Mouse (Mus musculus): ENCODE measurements around the gene Rasl11b.

Gene Rasl11b

DNA sequence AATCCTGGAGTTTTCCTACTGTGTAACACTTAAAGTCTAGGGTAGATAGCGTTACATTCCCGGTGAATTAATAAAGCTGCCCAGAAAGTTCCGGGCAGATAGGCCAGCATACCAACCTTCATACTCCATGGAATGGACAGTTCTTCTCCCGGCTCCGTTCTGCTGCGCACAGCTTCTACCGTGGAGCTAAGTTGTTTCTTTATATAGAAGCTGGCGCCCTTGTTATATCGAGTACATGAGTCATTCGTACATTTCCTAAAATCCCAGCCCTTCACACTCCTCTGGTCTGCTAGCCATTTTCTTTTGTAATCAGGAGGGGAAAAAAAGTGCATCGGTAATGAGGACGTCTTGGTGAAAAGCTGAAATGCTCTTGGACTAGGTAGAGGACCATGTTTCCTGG, 7.0 kb upstream of the Rasl11b start:
- in situ Hi-C loops (cut with MboI), result no loop called here

DNA sequence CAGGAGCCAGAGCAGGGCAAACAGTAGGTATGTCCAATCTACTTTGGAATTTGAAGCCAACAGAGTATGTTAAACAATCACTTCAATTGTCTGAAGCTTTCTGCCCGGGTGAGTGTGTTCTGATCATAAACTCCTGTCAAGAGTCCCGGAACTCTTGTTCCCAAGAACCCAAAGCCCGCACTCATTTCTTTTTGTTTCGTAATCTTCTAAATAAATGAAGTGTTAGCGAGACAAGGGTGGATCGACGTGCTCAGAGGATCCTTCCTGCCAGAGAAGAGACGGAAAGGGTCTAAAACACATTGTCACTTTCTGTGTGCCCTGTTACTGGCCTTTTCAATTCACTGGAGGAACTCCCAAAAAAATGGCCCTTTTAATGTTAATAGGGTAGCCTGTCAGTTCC, 6.2 kb upstream of the Rasl11b start:
- in situ Hi-C loops (cut with MboI), result no loop called here

DNA sequence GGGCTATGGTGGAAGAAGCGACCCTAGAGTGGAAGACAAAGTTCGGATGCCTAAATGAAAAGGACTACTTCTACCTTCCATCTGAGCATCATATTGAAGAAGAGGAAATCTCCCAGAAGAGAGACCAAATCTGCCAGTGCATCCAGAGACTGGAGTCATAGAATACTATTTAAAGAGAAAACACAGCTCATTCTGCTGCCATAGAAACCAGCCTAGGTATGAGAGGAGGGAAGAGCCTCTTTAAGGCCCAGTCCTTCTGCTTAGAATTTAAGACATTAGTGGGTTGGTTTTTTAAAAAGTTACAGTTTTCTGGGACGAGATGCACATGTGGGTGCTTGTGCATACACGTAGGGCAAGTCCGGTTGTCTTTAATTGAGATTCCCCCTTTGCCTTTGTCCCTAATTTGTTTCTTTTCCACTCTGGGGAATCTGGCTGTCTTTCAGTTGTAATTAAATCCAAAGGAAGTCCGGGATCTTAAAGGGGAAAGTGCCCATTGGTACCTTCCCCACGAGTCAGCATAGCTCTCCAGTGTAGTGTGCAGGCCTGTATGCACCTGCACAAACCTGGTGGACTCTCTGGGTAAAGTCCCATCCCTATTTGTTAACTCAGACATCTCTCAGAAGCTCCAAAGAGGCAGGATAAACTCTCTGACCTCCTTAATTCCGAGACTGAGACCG, 5.5 kb upstream of the Rasl11b start:
- in situ Hi-C loops (cut with MboI), result no loop called here

DNA sequence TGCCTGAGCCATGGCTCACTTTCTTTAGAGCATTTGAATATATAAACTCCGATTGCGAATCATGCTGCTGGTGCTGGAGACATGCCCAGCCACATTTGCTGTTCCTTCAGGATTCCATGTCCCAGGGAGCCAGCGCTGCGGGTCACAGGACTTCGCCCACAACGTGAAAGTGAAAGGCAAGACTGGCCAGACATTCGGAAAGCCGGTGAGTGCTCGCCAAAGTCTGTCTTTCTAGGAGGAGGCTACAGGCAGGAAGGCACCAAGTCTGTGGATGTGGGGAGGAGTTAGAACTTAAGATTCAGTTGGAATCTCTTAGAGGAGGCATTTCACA, 5.0 kb upstream of the Rasl11b start:
- in situ Hi-C loops (cut with MboI), result no loop called here

DNA sequence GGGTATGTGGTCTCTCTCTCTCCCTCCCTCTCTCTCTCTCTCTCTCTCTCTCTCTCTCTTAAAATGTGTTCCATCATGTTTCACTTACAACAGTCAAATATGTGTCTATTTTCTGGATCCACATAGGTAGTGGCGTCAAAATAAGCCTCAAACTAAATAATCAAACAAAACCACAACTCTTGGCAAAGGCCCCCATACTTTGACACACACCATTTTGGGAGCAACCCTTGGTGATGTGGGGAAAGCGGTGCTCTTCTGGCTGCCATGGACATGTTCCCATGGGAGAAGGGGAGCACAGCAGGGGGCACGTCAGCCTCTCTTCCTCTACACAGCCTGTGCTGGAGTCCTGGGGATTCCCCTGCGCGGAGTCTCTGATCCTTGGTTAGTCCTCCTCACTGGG, 4.2 kb upstream of the Rasl11b start:
- in situ Hi-C loops (cut with MboI), result no loop called here

DNA sequence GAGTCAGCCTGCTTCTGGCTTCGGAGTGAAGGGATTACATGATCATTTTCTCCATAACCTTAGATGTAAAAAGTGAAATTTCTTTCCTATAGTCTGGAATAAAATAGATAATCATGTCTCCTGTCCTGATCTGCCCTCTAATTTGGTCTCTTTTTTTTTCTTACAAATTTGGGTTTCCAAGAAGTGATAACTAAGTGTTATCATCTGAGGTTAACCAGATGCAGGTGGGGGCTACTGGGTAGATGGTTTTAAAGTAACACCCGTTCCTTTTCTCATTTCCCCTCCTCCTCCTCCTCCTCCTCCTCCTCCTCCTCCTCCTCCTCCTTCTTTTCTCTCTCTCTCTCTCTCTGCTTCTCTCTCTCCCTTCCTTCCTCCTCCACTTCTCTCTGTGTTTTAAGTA, 2.1 kb upstream of the Rasl11b start:
- in situ Hi-C loops (cut with MboI), result no loop called here

DNA sequence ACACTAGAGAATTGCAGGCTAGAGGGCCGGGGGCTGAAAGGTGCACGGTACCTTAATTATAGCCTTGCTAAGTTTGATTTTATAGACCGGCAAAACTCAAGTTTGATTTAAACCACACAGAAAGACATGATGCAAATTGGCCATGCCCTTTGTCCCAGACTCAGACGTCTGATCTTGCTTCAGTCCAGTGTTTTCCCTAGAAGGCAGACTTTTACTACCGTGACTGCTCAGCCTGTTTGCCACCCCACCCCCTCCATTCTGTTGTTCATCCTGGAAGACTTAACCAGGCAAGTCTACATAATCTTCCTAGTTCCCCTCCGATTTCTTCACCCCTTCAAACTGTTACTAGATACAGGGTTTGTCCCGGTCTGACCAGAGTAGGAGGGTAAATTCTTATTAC, 1.5 kb upstream of the Rasl11b start:
- in situ Hi-C loops (cut with MboI), result no loop called here

DNA sequence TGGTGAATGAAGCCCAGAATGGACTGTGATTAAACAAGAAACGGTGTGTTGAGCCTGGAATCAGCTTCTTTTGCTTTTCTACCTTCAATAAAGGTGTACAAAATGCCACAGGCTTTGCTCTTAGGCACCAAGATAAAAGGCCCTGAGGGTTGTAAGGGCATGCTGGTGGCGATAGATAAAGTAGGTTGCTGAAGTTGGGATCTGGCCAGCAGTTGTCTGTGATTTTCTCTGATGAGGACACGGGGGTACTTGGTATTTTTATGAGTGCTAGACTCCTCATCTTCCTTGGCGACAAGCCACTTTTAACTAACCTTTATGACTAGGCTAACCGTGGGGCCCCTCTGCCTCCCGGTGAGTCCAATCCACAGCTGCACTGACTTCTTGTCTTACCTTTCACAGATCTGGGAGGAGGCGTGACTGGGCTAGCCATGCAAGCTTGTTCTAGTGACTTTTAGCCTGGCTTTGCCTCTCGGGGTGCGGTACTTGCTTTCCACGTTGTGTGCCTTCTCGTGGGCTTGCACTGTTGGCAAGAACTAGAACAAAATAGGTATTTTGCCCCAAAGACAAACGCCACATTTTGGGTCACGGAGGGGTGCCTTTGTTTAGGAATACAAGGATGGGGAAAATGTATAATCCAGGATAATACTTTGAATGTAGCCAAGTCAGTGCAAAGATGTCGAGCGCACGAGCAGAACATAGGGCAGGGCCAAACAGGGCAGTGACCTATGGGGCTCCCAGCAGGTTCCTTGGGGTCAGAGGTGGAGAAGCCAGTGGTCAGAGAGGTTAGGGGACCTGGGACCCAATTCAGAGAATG, 852 bp upstream of the Rasl11b start:
- in situ Hi-C loops (cut with MboI), result no loop called here

DNA sequence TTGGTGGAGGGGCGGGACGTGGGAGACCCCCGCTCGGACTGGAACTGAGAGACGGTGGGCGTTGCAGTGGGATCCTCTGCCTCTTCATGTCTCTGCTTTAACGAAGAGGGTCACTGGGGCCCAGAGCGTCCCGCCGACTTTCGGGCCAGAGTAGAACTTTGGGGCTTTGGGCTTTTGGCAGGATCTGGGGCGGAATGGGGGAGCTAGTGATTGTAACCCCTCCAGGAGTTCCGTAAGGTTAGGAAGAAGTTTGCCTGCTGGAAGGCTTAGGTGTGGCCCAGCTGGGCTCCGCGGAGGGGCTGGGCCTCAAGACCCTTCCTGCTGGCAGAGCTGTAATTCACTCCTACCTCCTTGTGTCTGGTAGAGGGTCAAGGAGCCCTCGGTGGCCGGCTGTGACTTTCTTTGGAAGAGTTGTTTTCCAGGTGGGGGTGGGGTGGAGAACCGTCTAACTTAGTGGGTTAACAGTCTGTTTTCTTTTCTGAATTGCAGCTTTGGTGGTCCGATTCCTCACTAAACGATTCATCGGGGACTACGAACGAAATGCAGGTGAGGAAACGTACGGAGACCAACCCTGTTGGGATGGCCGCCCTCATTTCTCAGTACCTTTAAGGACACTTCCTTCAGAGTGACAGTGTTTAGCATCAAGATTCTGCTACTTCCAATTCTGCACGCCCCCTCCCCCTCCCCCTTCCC, 674 bp downstream of the Rasl11b start:
- in situ Hi-C loops (cut with MboI), result no loop called here

DNA sequence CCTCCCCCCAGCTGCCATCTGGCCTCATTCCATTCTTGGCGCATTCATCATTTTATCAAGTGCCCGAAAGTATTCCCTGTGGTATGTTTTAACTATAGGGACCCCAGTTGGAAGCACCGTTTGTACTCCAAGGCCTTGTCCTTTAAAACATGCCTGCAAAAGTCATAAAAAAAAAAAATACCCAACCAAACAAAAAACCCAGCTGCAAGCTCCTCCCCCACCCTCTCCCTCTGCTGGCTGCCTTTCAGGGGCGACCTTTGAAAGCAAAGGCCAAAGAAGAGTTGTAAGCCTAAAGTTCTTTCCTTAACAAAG, 1.2 kb downstream of the Rasl11b start:
- in situ Hi-C loops (cut with MboI), result no loop called here

DNA sequence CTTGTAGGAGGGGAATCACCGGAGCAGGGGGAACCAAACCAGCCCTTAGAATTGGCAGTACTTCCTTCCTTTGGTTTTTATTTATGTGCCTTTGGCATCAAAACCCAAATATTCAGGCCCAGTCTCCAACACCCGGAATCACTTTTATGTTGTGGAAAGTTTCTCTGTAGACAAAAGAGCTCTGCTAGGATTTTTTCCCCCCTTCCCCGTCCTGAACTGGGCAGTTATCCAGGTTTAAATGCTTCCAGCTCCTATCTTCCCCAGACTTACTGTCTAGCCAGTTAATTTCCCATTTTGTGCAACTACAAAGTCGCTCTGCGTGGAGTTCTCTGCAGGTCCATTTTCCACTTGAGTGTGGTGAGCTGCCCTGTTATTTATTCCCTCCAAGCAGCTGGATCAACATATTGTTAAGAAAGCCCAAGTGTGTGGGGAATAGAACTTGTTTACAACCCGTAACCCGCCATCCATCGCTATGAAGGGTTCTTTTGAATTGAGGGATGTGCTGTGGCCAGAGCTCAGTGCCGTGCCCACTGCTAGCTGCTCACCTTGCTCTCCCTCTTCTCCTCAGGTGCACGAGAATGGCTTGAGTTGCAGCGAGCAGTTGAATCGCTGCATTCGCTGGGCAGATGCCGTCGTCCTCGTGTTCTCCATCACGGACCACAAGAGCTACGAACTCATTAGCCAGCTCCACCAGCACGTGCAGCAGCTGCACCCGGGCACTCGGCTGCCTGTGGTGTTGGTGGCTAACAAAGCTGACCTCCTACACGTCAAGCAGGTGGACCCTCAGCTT, 2.6 kb downstream of the Rasl11b start:
- in situ Hi-C loops (cut with MboI), result no loop called here

DNA sequence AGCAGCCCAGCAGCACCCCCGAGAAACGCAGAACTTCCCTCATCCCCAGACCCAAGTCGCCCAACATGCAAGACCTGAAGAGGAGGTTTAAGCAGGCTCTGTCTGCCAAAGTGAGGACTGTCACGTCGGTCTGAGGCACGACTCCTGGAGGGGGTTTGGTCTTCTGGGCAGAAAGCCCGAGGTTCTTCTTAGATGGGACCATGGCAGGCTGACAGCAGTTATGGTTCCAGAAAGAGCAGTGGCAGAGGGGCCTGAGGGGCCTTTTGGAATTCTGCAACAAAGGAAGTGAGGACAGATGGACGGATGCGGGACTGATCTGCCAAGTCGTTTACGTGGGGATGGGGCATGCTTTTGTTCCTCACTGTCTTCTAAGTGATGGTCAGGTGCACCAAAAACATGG, 3.4 kb downstream of the Rasl11b start:
- in situ Hi-C loops (cut with MboI), result no loop called here

DNA sequence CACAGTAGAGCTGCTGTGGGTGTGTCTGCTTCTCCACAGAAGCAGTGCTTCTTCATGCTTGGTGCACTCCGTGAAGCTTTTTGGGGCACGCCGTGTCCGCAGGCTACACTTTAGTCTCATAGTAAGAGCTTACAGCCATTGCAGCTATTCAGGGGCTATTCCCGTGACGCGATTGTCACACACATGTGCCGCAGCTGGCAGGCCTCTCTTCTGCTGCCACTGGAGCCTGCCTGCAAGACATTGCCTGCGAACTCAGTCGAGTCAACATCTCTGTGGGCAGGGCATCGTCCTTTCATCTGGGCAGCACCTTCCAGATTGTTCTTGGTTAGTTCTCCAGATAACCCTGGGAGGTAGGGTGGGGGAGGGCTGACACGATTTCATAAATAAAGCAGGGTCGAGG, 4.7 kb downstream of the Rasl11b start:
- in situ Hi-C loops (cut with MboI), result no loop called here

DNA sequence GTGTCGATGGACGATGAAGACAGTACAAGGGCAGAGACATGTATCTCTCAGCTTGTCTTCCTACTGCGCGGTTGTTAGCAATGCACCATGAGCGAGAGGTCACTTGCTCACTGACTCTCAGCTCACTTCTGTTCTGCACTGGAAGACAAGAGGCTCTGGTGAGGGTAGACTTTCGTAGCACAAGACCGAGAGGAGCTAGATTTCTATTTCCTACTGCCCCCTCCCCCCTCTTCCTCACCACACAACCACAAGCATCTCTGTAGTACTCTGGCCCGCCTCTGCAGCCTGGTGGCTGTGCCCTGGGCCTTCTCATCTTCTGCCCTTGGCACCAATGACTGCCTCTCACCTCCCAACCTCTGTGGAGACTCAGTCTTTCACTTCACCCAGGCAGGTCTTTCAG, 5.4 kb downstream of the Rasl11b start:
- in situ Hi-C loops (cut with MboI), result no loop called here

DNA sequence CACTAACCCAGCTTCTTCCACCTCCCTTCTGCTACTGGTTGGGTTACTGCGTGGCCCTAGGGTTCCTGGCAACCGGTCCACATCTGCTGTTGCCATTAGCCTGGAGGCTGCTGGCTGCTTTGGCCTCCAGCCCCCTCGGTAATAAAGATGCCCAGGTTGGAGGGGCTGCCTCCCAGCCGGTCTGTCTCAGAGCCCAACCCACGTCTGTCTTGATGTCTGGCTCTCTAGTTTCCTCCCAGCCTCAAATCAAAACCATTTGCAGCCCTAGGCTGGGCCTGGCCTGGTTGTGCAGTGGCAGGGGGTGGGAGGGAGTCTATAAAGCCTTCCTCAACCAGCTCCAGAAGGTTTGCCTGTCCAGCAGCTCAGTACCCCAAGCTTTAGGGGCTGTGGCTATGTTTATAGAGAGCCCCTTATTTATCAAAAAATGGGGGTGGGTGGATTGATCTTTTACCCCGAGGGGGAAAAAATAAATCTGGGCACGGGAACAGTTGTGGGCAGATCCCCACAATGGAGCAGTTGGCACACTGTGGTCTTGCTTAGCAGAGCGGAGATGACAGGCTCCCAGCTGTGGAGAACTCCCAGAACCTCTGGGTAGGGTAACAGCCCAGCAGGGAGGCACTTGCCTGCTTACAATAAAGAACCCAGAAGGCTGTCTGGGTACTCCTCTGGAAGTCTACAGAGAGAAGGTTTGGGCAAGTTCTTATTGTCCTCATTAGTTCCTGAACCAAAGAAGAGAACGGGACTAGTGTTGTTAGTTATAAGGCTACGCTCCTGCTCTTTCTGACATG, 6.7 kb downstream of the Rasl11b start:
- in situ Hi-C loops (cut with MboI), result no loop called here

DNA sequence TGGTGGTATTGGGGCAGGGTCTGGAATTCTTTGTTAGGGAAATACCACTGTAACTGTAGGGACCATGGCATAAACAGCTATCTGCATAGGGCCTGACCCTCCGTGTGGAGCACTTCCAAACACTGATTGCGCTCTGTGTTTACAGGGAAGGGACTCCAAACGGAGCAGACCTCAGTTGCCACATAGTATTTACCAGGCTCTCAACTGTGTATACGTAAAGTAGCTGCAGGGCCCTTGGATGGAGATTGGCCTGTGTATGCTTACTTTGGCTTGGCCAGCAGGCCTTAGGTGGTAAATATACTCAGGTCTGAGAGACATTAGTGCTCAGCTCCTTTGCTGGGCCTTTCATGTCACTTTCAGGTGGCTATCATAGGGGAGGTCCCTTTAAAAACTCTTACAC, 7.4 kb downstream of the Rasl11b start:
- in situ Hi-C loops (cut with MboI), result no loop called here

DNA sequence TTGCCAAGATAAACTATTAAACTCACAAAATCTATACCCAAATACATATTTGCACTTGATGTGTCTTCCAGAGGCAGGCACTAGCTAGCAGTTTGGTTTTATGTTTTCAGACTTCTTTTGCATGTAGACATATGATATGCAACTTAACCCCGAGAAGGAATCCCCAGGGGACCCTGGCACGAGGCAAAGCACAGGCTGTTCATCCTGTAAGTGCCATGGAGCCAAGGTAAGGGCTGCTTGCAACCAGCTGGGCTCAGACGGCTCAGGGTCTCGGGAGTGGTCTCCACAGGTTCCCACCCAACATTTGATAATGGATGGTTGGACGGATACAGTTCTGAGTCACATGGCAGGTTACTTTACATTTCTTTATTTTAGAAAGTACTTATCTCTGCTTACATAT, 9.4 kb downstream of the Rasl11b start:
- in situ Hi-C loops (cut with MboI), result no loop called here

DNA sequence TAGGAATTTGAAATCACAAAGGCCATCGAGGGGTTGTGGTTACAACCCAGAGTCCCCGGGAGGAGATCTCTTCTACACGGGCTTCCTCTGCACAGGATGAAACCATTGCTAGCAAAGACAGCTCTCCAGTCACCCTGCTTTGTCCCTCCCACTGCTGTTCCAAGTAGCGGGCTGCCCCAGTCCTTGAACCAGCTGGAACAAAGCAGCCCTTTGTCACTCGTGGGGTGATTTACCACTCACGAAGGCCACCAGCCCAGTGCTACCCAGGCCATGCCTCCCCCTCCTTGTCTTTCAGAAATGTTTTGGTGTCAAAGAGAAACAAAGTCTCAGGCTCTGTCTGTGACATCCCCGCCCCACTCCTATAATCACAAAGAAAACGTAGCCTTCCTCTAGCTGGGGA, 10.4 kb downstream of the Rasl11b start:
- in situ Hi-C loops (cut with MboI), result no loop called here

DNA sequence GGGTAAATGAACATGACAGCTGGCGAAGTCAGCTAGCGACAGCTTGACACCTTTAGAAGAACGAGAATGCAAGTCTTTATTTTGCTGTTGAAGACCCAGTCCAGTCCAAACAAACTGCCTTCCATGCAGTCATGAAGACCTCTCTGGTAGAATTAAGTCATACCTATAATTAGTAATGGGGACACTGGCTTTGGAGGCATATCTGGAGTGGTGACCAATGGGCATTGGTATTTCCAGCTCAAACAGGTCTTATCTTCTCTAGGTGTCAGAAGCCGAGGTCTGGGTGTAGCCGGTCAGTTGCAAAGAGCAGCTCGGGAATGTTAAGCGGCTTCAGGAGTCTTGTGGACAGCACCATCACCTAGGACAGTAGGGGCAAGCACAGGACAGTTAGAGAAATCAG, 11.0 kb downstream of the Rasl11b start:
- in situ Hi-C loops (cut with MboI), result no loop called here

DNA sequence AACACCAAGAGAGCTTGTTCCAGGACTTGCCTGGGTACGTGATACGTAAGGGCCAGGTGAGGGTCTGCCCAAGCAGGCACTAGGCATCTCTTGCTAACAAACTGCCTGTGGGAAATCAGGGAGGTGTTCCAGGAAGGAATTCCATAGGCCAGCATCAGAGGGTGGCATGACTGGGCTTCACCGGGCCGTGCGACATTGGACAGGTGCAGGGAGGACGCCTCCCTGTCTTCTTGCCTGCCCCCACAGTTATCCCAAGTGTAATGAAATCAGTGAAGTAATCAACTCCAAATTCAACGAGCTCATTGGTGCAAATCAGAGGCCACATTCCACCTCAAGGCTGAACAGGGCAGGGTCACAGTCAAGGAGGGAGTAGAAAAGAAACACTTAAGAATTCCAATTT, 11.6 kb downstream of the Rasl11b start:
- in situ Hi-C loops (cut with MboI), result no loop called here

DNA sequence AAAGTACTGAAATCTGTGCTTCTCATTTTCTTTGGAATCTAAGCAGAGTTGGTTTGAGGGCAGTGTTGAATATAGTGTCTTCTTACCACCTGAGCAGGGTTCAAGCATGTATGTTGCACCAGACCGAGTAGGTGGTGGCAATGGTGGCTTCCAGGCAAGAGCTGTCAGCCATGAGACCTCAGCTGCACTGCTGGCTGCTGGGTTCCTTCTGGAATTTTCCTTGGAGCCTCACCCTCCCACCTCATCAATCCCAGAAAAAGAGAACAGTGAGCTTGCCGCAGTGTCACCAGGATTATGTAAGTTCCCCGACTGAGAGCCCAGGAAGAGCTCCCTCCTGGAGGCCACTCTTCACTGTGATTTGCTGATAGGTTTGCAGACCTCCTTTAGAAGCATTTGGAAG, 12.1 kb downstream of the Rasl11b start:
- in situ Hi-C loops (cut with MboI), result no loop called here

DNA sequence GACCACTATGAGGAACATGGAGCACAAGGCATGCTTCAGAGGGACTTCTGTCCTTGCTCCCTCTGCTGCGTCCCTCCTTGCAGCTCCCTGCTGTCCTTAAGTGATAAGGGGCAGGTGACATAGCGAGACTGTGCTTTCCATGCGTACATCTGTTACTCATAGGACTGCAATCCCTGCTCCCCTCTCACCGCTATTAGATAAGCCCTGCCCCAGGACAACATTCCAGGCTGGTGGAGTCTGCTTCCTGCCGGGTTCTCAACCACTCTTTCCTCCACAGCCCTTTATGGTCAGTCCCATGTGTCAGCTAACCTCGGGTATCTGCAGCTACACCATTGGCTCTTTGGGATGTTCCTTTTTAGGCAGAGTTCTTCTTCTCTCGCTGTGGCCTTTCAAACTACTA, 13.4 kb downstream of the Rasl11b start:
- in situ Hi-C loops (cut with MboI), result no loop called here
